ENCODE assay signal across 30 mouse cellular contexts in the genomic region with DNA sequence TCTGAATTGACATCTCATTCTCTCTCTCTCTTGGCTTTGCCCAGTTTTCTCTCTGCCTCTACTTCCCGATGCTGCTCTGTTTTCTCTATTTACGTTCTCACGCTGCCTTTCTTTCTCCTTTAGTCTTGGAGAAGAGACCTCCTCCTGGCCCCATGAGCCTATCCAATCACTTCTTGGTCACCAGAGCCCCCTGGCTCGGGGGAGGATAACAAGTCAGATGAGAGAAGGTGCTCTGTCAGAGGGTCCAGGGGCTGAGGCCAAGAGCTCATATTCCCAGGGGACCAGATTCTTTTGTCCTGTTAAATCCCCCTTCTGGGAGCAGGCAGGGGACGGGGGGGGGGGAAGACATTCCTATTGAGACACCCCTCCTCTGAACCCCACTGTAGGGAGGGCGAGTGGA. TPM values are rescaled to one million over a fixed set of nuclear protein-coding genes. Genes with fewer than 3 reads are reported as not detected.
DNase-seq lines count a peak whose midpoint lies in the region; ATAC-seq and TF ChIP-seq lines count a peak whose summit lies in the region.
"Had no signal": no experiment of that assay in that cellular context is flagged by ENCODE, and none has a peak within 500 bp of the region (broad histone marks: within the 10 kb centered on the region; RNA-seq: fewer than 3 reads in every experiment).

TSS of gene Prop1 (minus strand) at position 101 of the 400 bp plus-strand sequence.

- TF ChIP-seq POLR2A in CH12.LX (IDR thresholded peaks at IDR 0.05; ENCODE audit: low read depth, low read length): no peak

- no peak within 1 kb of the TSS for H3K9ac ChIP-seq in heart, embryonic 11.5 days (ENCODE audit: low read depth, low read length)
- H3K9ac ChIP-seq in kidney, embryonic 16.5 days (replicated peaks; ENCODE audit: low read length): no peak within 1 kb of the TSS
- H3K9ac ChIP-seq in lung, embryonic 15.5 days: no peak within 1 kb of the TSS
- H3K9ac ChIP-seq in CH12.LX (ENCODE audit: insufficient read depth, low read depth): no peak within 1 kb of the TSS
- H3K9ac ChIP-seq: embryonic facial prominence, embryonic 13.5 days; embryonic facial prominence, embryonic 15.5 days; forebrain, embryonic 12.5 days had no signal

- DNase-seq in heart, adult 11 months: peak; percentile 82
- DNase-seq in kidney, adult 18-20 months: no peak
- no peak for DNase-seq in lung, postnatal 14 days
- no peak for DNase-seq in CH12.LX (ENCODE audit: extremely low read depth)
- DNase-seq: adrenal gland, adult 2 months; adrenal gland, postnatal 10 days; adrenal gland, postnatal 25 days; B cell, adult 2 months; cerebellum, adult 11 months; cerebellum, adult 18-20 months; cerebellum, adult 8-10 months; cerebellum, adult 9-11 months; cerebellum, postnatal 14 days; cerebellum, postnatal 36 days; embryo, embryonic 11 days had no signal

- ATAC-seq in heart, embryonic 11.5 days (replicated peaks; ENCODE audit: insufficient number of reproducible peaks, low FRiP score, low TSS enrichment): no peak
- no peak for ATAC-seq in kidney, embryonic 16.5 days (ENCODE audit: low FRiP score, low TSS enrichment)
- ATAC-seq in lung, embryonic 15.5 days (ENCODE audit: borderline replicate concordance, extremely low read depth, low FRiP score, low TSS enrichment): no peak
- ATAC-seq: CD4-positive, CD25-positive, alpha-beta regulatory T cell, adult 4 months; forebrain, embryonic 14.5 days had no signal

- H3K4me1 ChIP-seq in heart, embryonic 11.5 days (ENCODE audit: control insufficient read depth, insufficient read depth, low read length): no peaks in the 10 kb centered on the region
- peaks cover 6% of the 10 kb centered on the region; the same call in 1 of the 2 replicates for H3K4me1 ChIP-seq in kidney, embryonic 16.5 days (ENCODE audit: insufficient read depth, low read length)
- no peaks in the 10 kb centered on the region for H3K4me1 ChIP-seq in lung, embryonic 15.5 days
- peaks cover 0 to 8% of the 10 kb centered on the region in 2 experiments; a peak in 1 of 4 replicates for H3K4me1 ChIP-seq in CH12.LX (ENCODE audit: control insufficient read depth in 1 of 2, insufficient read depth in 2 of 2)
- H3K4me1 ChIP-seq: embryonic facial prominence, embryonic 15.5 days; forebrain, embryonic 10.5 days; forebrain, embryonic 12.5 days had no signal

- no peak for TF ChIP-seq EP300 in CH12.LX (IDR thresholded peaks at IDR 0.05; ENCODE audit: low read length)

- no peak for TF ChIP-seq CTCF in CH12.LX (conservative IDR thresholded peaks at IDR 0.05 in 1 of 2, IDR thresholded peaks at IDR 0.05 in 1 of 2; ENCODE audit: low read depth in 2 of 2, low read length in 2 of 2)

- no peaks in the 10 kb centered on the region for H3K79me2 ChIP-seq in CH12.LX (replicated peaks; ENCODE audit: control insufficient read depth, extremely low read depth, insufficient read depth, poor library complexity, severe bottlenecking)

- no peak for TF ChIP-seq RAD21 in CH12.LX (IDR thresholded peaks at IDR 0.05; ENCODE audit: low read depth, low read length)

- dilution Hi-C loops in CH12.LX (cut with MboI; ENCODE audit: extremely low pct_ligation_motif_present, extremely low pct_unique_long_range_greater_than_20kb, low sequenced_read_pairs): no loop called here

- H3K4me3 ChIP-seq in heart, embryonic 11.5 days (ENCODE audit: low read depth, low read length): no peak within 1 kb of the TSS
- no peak within 1 kb of the TSS for H3K4me3 ChIP-seq in kidney, embryonic 16.5 days (ENCODE audit: low read length)
- H3K4me3 ChIP-seq in lung, embryonic 15.5 days: no peak within 1 kb of the TSS
- H3K4me3 ChIP-seq in CH12.LX (replicated peaks in 1 of 3; ENCODE audit: low read depth in 2 of 3, low read length in 2 of 3, poor library complexity in 1 of 3): no peak within 1 kb of the TSS
- H3K4me3 ChIP-seq: embryonic facial prominence, embryonic 13.5 days; embryonic facial prominence, embryonic 15.5 days; erythroblast, embryonic 14.5 days; forebrain, embryonic 10.5 days; forebrain, embryonic 12.5 days had no signal

- H3K9me3 ChIP-seq in heart, embryonic 11.5 days (replicated peaks; ENCODE audit: control insufficient read depth, low read length): no peaks in the 10 kb centered on the region
- H3K9me3 ChIP-seq in kidney, embryonic 16.5 days (ENCODE audit: low read length): no peaks in the 10 kb centered on the region
- H3K9me3 ChIP-seq in lung, embryonic 15.5 days: no peaks in the 10 kb centered on the region
- no peaks in the 10 kb centered on the region for H3K9me3 ChIP-seq in CH12.LX (replicated peaks; ENCODE audit: low read length)
- H3K9me3 ChIP-seq: embryonic facial prominence, embryonic 13.5 days; embryonic facial prominence, embryonic 15.5 days; forebrain, embryonic 10.5 days; forebrain, embryonic 12.5 days had no signal

- peaks cover 2% of the 10 kb centered on the region for H3K27me3 ChIP-seq in heart, embryonic 11.5 days (ENCODE audit: control insufficient read depth, insufficient read depth, low read length)
- no peaks in the 10 kb centered on the region; the same call in 1 of the 2 replicates for H3K27me3 ChIP-seq in kidney, embryonic 16.5 days (ENCODE audit: insufficient read depth, low read length)
- no peaks in the 10 kb centered on the region for H3K27me3 ChIP-seq in lung, embryonic 15.5 days
- peaks cover 89% of the 10 kb centered on the region for H3K27me3 ChIP-seq in CH12.LX (replicated peaks)
- H3K27me3 ChIP-seq: embryonic facial prominence, embryonic 13.5 days; embryonic facial prominence, embryonic 15.5 days; forebrain, embryonic 12.5 days had no signal

- WGBS in heart, embryonic 11.5 days (ENCODE audit: insufficient replicate concordance): 69% methylated on average over 6 of the region's 6 CpGs
- 60% methylated on average over 6 of the region's 6 CpGs for WGBS in kidney, embryonic 16.5 days
- 56% methylated on average over 6 of the region's 6 CpGs for WGBS in lung, embryonic 15.5 days

- H3K36me3 ChIP-seq in heart, embryonic 11.5 days (ENCODE audit: control insufficient read depth, insufficient read depth, low read length): no peaks in the 10 kb centered on the region
- H3K36me3 ChIP-seq in kidney, embryonic 16.5 days (ENCODE audit: insufficient read depth, low read length): no peaks in the 10 kb centered on the region
- H3K36me3 ChIP-seq in lung, embryonic 15.5 days: no peaks in the 10 kb centered on the region
- H3K36me3 ChIP-seq in CH12.LX (replicated peaks in 1 of 2; ENCODE audit: control insufficient read depth in 1 of 2, insufficient read depth in 1 of 2, low read length in 1 of 2): no peaks in the 10 kb centered on the region
- H3K36me3 ChIP-seq: embryonic facial prominence, embryonic 13.5 days; embryonic facial prominence, embryonic 15.5 days; forebrain, embryonic 10.5 days; forebrain, embryonic 12.5 days had no signal

- H3K27ac ChIP-seq in heart, embryonic 11.5 days (ENCODE audit: low read depth, low read length): no peak within 1 kb of the TSS
- H3K27ac ChIP-seq in kidney, embryonic 16.5 days (ENCODE audit: low read length): no peak within 1 kb of the TSS
- H3K27ac ChIP-seq in lung, embryonic 15.5 days: no peak within 1 kb of the TSS
- H3K27ac ChIP-seq in CH12.LX (ENCODE audit: insufficient read depth, low read depth): no peak within 1 kb of the TSS
- H3K27ac ChIP-seq: embryonic facial prominence, embryonic 13.5 days; embryonic facial prominence, embryonic 15.5 days; forebrain, embryonic 10.5 days; forebrain, embryonic 12.5 days had no signal

- no peak within 1 kb of the TSS for H3K4me2 ChIP-seq in heart, embryonic 11.5 days
- H3K4me2 ChIP-seq in kidney, embryonic 16.5 days (replicated peaks; ENCODE audit: low read depth, low read length): peak within 1 kb of the TSS; percentile 38; the same call in 1 of the 2 replicates
- 0 out of 2 replicates have a peak within 1 kb of the TSS, but pooled peaks have one; percentile 20 for H3K4me2 ChIP-seq in lung, embryonic 15.5 days
- peak within 1 kb of the TSS; percentile 49 for H3K4me2 ChIP-seq in CH12.LX (ENCODE audit: insufficient read depth, low read depth, poor library complexity, severe bottlenecking)
- H3K4me2 ChIP-seq: embryonic facial prominence, embryonic 13.5 days; embryonic facial prominence, embryonic 15.5 days; forebrain, embryonic 12.5 days had no signal

- in situ Hi-C loops in CH12.LX (cut with MboI; ENCODE audit: low pct_ligation_motif_present, low pct_unique_long_range_greater_than_20kb, low sequenced_read_pairs): no loop called here

TF ChIP-seq in CH12.LX, 34 proteins besides CTCF, POLR2A, EP300 and RAD21:
- no peak for TF ChIP-seq MAZ (IDR thresholded peaks at IDR 0.05; ENCODE audit: low read depth, low read length)
- TF ChIP-seq MEF2A (IDR thresholded peaks at IDR 0.05; ENCODE audit: borderline replicate concordance, low read depth, low read length): no peak
- no peak for TF ChIP-seq BHLHE40 (IDR thresholded peaks at IDR 0.05; ENCODE audit: low read depth, low read length)
- no peak for TF ChIP-seq IRF4 (IDR thresholded peaks at IDR 0.05; ENCODE audit: low read depth, low read length)
- no peak for TF ChIP-seq CHD1 (IDR thresholded peaks at IDR 0.05; ENCODE audit: low read depth, low read length)
- no peak for TF ChIP-seq ZNF384 (IDR thresholded peaks at IDR 0.05; ENCODE audit: low read depth, low read length)
- no peak for TF ChIP-seq TBP (conservative IDR thresholded peaks at IDR 0.05; ENCODE audit: low read depth, low read length)
- no peak for TF ChIP-seq CHD2 (IDR thresholded peaks at IDR 0.05; ENCODE audit: low read length)
- TF ChIP-seq ELF1 (IDR thresholded peaks at IDR 0.05; ENCODE audit: low read depth, low read length): no peak

RNA-seq across cellular contexts. Expression of gene Prop1, which starts in this region (rescaled TPM):
- polyA plus RNA-seq in heart, embryonic 11.5 days (2014; fragmentation: Nextera tagmentation; extraction: Ambion mirVana): not detected in 2 replicates
- polyA plus RNA-seq in kidney, embryonic 16.5 days (2015; fragmentation: Nextera tagmentation; extraction: Ambion mirVana): not detected in 2 replicates
- polyA plus RNA-seq in lung, embryonic 15.5 days (2015; fragmentation: Nextera tagmentation; extraction: Ambion mirVana): not detected in 2 replicates
- total RNA-seq in CH12.LX (2012; rRNA removed) (not detected in 2 replicates), CH12.LX (2014; rRNA removed) (not detected in 2 replicates)
- not detected in 2 replicates for polyA plus RNA-seq in CH12.LX (2012; ENCODE audit: insufficient read length, low read depth)
- total RNA-seq: adrenal gland, adult 2 months; adrenal gland, postnatal 10 days; adrenal gland, postnatal 25 days; adrenal gland, postnatal 4 days; common myeloid progenitor, adult 5-6 weeks; ES-E14; MEL had no signal
- polyA plus RNA-seq: brain, embryonic 14.5 days; CD4-positive, CD25-positive, alpha-beta regulatory T cell, adult 4 months; embryonic facial prominence, embryonic 13.5 days; embryonic facial prominence, embryonic 15.5 days; erythroblast, embryonic 14.5 days; forebrain, embryonic 10.5 days; forebrain, embryonic 12.5 days; forebrain, embryonic 14.5 days had no signal
